Mouse (Mus musculus) testis, adult 2 months (tissue): ENCODE measurements at regions not wholly inside any gene's neighbourhood (a gene's known extent, or its start where the extent isn't known, plus 50 kb on each side); places are given as distances from the start of the nearest gene placed in this dataset.

Experiments used
- CTCF ChIP-seq: fragments of 200-500 bp; IDR thresholded peaks from 2 replicates; pipeline ENCODE4 v1.5.1; 2012; ENCODE audit warnings: low read depth, mild to moderate bottlenecking, inconsistent platforms, low read length, moderate library complexity; ENCODE audit not compliant: control insufficient read depth, insufficient read depth, insufficient replicate concordance
- POLR2A ChIP-seq: fragments of 200-500 bp; IDR thresholded peaks from 2 replicates; pipeline ENCODE4 v1.6.1; 2012; ENCODE audit warnings: low read depth, mild to moderate bottlenecking, inconsistent platforms, low read length, moderate library complexity; ENCODE audit not compliant: control insufficient read depth

- no peak for TF ChIP-seq POLR2A
- TF ChIP-seq CTCF = no peak
Observed at GRCm38 (mm10) chr13:60544363-60544762, 57.4 kb upstream of the Dapk1 start.
